Mouse (Mus musculus): Measurements from ENCODE around the gene Tead1.
"Not testable (repeated sequence)": the region's sequence is repeated elsewhere in the genome, so short reads cannot be mapped to it uniquely, and the experiment has no call there.

The Tead1 gene

GRCm38 (mm10) chr7:112935876-112936275, 256.8 kb downstream of the Tead1 start:
- DNase-seq, result not testable (repeated sequence)

DNA sequence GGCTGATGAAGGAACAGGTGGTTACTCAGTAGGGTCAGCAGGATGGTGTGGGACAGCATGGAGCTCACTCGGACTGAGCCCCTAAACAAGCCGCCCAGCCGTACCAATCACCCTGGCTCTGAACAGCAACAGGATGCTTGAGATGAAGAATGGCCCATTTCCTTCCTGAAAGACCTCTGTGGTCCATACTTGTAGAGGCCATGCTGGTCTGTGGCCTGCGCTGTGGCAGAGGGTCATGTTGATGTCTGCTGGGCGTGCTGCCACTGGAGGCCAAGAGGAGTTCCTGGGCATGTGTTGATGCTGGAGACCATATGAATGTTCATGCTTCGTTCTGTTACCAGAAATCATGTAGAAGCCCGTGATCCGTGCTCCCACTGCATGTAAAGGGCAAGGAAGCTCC, 258.0 kb downstream of the Tead1 start:
- no peak for DNase-seq

GRCm38 (mm10) chr7:112938959-112939358, 259.8 kb downstream of the Tead1 start:
- no peak for DNase-seq

DNA sequence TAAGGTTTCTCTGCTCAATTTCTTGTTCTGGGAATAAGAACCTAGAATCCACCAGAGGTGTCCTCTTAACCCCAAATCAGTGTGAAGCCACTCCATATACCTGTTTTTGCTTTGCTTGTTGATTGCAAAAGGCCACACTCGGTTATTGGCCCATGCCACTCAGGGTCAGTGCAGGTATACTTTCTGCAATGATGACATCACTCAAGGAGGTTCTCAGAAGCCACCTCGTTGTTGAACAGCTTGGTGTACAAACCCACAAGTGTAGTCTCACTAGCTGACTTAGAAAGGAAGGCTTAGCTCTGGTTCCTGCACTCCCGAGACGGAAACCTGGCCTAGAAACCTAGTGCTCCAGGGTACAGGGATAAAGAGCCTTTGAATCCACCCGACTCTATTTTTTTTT, 263.4 kb downstream of the Tead1 start:
- DNase-seq, result peak; percentile 27

GRCm38 (mm10) chr7:112943056-112943455, 263.9 kb downstream of the Tead1 start:
- DNase-seq, result no peak

- DNase-seq, result no peak
These were observed 267.6 kb downstream of the Tead1 start for GRCm38 (mm10) chr7:112946706-112947105.

DNA sequence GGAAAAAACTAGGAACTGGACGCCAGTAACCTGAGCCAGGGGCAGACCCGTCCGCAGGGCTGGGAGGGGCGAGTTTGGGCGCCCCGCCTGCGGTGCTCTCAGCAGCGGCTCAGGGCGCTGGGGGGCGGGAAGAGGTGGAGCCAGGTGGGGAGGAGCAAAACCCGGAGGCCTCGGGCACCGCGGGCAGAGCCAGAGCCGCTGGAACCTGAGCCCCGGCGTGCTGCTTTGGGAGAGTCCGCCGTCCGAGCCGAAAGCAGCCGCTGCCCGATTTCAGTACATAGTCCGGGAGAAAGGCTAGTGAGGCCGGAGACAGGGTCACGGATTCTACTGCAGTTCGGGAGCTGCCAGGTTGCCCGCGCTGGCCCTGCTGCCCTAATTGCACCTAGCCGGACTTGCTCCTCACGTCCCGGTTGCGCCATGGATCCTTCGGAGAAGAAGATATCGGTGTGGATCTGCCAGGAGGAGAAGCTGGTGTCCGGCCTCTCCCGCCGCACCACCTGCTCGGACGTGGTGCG, 274.7 kb downstream of the Tead1 start, which contains the start of gene Rassf10:
Gene Rassf10 (plus strand): TSS at position 186 of the 515 bp plus-strand sequence.
- DNase-seq, result peak; percentile 87

DNA sequence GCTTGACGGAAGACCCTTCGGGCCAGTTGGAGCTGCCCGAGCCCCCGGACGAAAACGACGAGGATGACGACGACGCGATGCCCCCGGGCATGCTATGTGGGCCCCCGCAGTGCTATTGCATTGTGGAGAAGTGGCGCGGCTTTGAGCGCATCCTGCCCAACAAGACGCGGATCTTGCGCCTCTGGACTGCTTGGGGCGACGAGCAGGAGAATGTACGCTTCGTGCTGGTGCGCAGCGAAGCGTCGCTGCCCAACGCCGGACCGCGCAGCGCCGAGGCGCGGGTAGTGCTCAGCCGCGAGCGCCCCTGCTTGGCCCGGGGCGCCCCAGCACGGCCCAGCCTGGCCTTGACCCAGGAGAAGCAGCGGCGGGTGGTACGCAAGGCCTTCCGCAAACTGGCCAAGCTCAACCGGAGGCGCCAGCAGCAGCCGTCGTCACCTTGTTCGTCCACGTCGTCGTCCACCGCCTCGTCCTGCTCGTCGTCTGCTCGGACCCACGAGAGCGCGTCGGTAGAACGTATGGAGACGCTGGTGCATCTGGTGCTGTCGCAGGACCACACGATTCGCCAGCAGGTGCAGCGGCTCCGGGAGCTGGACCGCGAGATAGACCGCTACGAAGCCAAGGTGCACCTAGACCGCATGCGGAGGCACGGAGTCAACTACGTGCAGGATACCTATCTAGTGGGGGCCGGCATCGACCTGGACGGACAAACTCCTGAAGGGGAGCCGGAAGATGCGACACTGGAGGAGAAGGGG, 275.4 kb downstream of the Tead1 start:
- DNase-seq, result no peak

DNA sequence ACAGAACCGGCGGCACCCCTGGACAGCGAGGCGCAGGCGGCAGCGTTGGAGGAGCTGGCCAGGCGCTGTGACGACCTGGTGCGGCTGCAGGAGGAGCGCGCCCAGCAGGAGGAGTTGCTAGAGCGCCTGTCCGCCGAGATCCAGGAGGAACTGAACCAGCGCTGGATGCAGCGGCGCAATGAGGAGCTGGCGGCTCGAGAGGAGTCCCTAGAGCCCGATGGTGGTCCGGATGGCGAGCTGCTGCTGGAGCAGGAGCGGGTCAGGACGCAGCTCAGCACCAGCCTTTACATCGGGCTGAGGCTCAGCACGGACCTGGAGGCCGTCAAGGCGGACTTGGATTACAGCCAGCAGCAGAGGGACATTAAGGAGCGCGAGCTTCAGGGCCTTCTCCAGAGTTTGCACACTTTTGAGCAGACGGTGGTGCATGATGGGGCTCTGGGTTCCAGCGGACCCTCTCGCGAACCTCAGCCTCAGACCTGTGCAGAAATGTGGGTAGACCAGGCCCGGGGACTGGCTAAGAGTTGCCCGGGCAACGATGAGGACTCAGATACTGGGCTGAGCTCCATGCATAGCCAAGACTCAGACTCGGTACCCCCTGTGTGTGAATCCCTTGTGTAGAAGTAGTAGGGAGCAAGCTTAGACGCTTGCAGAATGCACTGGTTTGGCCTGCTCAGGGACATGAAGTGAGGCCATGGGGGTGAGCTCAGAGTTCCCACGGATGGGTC, 276.1 kb downstream of the Tead1 start:
- DNase-seq, result peak; percentile 39

- no peak for DNase-seq
These were observed 276.8 kb downstream of the Tead1 start for GRCm38 (mm10) chr7:112955955-112956354.

All from lung, postnatal 36 days (tissue).